Mouse (Mus musculus): ENCODE measurements around the gene Tspo. TPM values are rescaled to one million over a fixed set of nuclear protein-coding genes. Genes with fewer than 3 reads are reported as not detected.

The Tspo gene
- polyA plus RNA-seq, 1 experiment from 2014 or later, result 12.7 TPM

DNA sequence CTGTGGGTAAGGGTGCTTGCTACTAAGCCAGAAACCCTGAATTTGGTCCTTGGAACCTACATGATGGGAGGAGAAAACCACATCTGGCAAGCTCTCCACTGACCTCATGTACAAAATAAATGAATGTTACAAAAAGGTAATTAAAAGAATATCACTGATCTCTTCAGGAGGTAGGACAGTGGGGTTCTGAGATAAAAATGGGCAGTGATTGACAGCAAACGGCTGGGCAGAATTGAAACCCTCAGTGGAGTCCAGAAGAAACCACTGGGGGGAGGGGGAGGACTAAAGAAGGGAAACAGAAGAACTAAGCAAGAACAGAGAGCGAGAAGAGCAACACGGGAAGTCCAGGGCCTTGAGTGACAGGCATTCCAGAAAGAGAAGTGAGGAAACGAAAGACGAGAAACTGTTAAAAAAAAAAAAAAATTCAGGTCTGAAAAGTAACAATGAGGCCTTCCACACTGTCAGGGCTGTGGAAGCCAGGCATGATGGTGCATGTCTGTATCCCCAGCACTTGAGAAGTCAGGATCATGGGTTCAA is 2.4 kb upstream of the Tspo start:
- Histone ChIP-seq H3K4me3 (ENCODE audit: low read length) (no peak overlapping the region), H3K27ac (ENCODE audit: low read depth, low read length) (no peak overlapping the region), H3K27me3 (replicated peaks; ENCODE audit: control insufficient read depth, insufficient read depth, low read length) (peaks cover 6% of the 10 kb centered on the region; the same call in 1 of the 2 replicates), H3K4me2 (ENCODE audit: low read length) (no peak overlapping the region), H3K9ac (ENCODE audit: low read depth, low read length) (no peak overlapping the region), H3K4me1 (ENCODE audit: control insufficient read depth, insufficient read depth, low read depth, low read length) (peaks cover 13% of the 10 kb centered on the region), H3K9me3 (ENCODE audit: control insufficient read depth, low read length) (no peaks in the 10 kb centered on the region), H3K36me3 (ENCODE audit: control insufficient read depth, insufficient read depth, low read length) (no peaks in the 10 kb centered on the region)
- WGBS, result 48% methylated on average over 5 of the region's 5 CpGs
- no peak for ATAC-seq

DNA sequence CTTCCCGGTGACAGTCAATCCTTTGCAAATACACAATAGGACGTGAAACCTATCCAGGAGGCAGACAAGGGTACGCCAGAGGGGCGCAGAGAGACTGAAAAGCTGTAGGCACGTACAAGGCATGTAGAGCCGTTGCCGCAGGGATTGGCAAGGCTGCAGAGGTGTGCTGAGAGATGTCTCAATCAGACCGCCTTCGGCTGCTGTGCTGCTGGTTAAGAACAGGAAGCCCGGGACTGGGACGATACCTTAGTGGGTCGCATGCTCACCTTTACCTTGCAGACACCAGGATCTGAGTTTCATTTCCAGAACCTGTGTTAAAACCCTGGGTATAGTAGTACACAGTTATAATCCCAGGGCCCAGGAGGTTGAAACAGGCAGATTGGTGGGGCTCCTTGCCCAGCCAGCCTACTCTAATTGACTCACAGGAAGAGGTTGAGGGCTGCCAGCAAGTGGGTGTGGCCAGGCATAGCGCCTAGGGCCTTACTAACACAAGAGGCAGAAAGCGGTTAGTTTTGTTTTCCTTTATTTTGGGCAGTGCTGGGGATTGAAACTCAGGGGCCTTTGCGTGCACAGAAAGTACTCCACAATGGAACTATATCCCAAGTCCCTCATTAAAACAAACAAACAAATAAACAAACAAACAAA is 644 bp upstream of the Tspo start:
- peak; percentile 63; the same call in 1 of the 2 replicates for ATAC-seq
- Histone ChIP-seq H3K4me2 (ENCODE audit: low read length) (peak overlapping the region; percentile 72), H3K9me3 (ENCODE audit: control insufficient read depth, low read length) (no peaks in the 10 kb centered on the region), H3K36me3 (ENCODE audit: control insufficient read depth, insufficient read depth, low read length) (no peaks in the 10 kb centered on the region), H3K27ac (ENCODE audit: low read depth, low read length) (no peak overlapping the region), H3K4me3 (ENCODE audit: low read length) (no peak overlapping the region; the same call in 1 of the 2 replicates), H3K9ac (ENCODE audit: low read depth, low read length) (no peak overlapping the region), H3K27me3 (replicated peaks; ENCODE audit: control insufficient read depth, insufficient read depth, low read length) (peaks cover 6% of the 10 kb centered on the region; the same call in 1 of the 2 replicates), H3K4me1 (ENCODE audit: control insufficient read depth, insufficient read depth, low read depth, low read length) (peaks cover 12% of the 10 kb centered on the region)
- WGBS, result 37% methylated on average over 15 of the region's 15 CpGs

DNA sequence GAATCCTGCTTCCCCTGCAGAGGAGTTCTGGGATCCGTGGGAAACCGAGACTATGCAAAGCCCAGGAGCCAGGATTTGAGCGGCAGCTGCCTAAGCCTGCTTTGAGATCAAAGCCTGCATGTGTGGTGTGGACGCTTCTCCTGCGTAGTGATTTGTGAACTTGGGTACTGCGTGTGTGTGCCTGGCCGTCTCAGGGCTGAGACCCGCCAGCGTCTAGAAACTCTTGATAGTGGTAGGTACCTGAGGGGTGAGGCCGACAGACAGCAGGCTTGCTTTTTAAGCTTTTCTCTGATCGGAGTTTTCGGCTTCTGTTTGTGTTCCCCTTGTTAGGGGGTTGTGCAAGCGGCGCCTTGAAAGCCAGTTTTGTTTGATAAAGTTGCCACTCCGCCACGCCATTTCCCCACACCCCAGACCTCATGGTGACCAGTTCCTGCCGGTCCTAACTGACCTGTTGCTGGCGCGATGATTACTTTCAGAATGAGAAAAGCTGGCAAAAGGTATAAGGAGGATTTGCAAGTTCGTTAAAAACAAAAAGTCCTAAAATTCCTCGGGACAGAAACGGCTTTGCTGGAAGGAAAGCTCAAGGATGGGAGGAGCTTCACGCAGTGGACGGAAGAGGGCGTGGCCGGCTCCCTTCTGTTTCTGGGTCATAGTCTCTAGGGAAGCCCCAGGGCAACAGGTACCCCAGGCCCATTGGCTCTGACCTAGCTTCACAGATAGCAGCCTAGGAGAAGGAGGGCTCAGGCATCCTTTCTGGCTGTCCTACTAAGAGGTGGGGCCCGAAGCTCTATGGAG is 662 bp downstream of the Tspo start:
- H3K4me1 ChIP-seq (ENCODE audit: control insufficient read depth, insufficient read depth, low read depth, low read length), result peaks cover 12% of the 10 kb centered on the region
- H3K36me3 ChIP-seq (ENCODE audit: control insufficient read depth, insufficient read depth, low read length), result no peaks in the 10 kb centered on the region
- H3K9ac ChIP-seq (ENCODE audit: low read depth, low read length), result peak overlapping the region; percentile 51
- H3K27ac ChIP-seq (ENCODE audit: low read depth, low read length), result no peak overlapping the region
- peaks cover 6% of the 10 kb centered on the region; the same call in 1 of the 2 replicates for H3K27me3 ChIP-seq (replicated peaks; ENCODE audit: control insufficient read depth, insufficient read depth, low read length)
- WGBS, result 3% methylated on average over 27 of the region's 27 CpGs
- ATAC-seq, result no peak
- peak overlapping the region; percentile 41 for H3K4me3 ChIP-seq (ENCODE audit: low read length)
- H3K9me3 ChIP-seq (ENCODE audit: control insufficient read depth, low read length), result no peaks in the 10 kb centered on the region
- peak overlapping the region; percentile 72 for H3K4me2 ChIP-seq (ENCODE audit: low read length)

DNA sequence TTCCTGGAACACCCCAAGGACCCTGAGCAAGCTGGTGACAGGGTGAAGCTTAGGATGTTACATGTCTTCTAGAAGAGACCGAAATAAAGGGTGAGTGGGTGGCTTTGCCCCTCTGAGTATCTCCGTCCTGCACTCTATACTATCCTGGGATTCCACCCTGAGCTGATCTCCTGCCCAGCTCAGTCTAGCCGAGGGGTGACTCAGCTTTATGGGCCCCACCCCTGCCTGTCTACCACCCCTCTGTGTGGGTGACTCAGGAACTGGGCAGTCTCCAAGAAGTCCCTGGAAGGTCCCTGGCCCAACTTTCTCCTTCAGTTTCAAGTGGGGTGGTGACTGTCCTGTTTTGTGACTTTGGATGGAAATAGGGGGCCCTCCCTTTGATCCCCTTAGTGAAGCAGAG is 2.0 kb downstream of the Tspo start:
- Histone ChIP-seq H3K27ac (ENCODE audit: low read depth, low read length) (no peak overlapping the region), H3K4me3 (ENCODE audit: low read length) (no peak overlapping the region), H3K4me1 (ENCODE audit: control insufficient read depth, insufficient read depth, low read depth, low read length) (peaks cover 12% of the 10 kb centered on the region), H3K9me3 (ENCODE audit: control insufficient read depth, low read length) (no peaks in the 10 kb centered on the region), H3K9ac (ENCODE audit: low read depth, low read length) (no peak overlapping the region), H3K4me2 (ENCODE audit: low read length) (no peak overlapping the region), H3K27me3 (replicated peaks; ENCODE audit: control insufficient read depth, insufficient read depth, low read length) (peaks cover 6% of the 10 kb centered on the region; the same call in 1 of the 2 replicates), H3K36me3 (ENCODE audit: control insufficient read depth, insufficient read depth, low read length) (no peaks in the 10 kb centered on the region)
- ATAC-seq, result no peak
- 92% methylated on average over 3 of the region's 3 CpGs for WGBS

DNA sequence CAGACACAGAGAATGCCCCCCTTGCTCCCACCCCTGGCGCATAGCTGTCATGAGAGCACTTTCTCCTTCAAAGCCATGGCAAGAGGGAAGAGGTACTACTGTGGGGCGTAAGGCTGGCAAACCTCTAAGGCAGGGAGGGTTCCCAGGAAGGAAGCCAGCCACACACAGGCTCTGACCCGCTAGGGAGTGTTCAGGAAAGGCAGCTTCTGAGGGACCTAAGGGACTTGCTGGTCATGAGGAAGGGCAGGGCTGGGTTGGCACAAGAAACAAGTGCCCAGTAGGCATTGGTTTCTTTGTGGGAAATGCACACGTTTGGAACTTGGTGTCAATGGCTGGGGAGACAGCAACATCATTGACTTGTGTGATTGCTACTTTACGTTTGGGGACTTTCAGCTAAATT is 2.6 kb downstream of the Tspo start:
- ATAC-seq, result no peak
- WGBS, result 72% methylated on average over 5 of the region's 5 CpGs
- H3K27me3 ChIP-seq (replicated peaks; ENCODE audit: control insufficient read depth, insufficient read depth, low read length), result peaks cover 6% of the 10 kb centered on the region; the same call in 1 of the 2 replicates
- H3K4me1 ChIP-seq (ENCODE audit: control insufficient read depth, insufficient read depth, low read depth, low read length), result peaks cover 12% of the 10 kb centered on the region
- H3K9ac ChIP-seq (ENCODE audit: low read depth, low read length), result no peak overlapping the region
- H3K9me3 ChIP-seq (ENCODE audit: control insufficient read depth, low read length), result no peaks in the 10 kb centered on the region
- H3K36me3 ChIP-seq (ENCODE audit: control insufficient read depth, insufficient read depth, low read length), result no peaks in the 10 kb centered on the region
- no peak overlapping the region for H3K27ac ChIP-seq (ENCODE audit: low read depth, low read length)
- H3K4me2 ChIP-seq (ENCODE audit: low read length), result no peak overlapping the region
- H3K4me3 ChIP-seq (ENCODE audit: low read length), result no peak overlapping the region

DNA sequence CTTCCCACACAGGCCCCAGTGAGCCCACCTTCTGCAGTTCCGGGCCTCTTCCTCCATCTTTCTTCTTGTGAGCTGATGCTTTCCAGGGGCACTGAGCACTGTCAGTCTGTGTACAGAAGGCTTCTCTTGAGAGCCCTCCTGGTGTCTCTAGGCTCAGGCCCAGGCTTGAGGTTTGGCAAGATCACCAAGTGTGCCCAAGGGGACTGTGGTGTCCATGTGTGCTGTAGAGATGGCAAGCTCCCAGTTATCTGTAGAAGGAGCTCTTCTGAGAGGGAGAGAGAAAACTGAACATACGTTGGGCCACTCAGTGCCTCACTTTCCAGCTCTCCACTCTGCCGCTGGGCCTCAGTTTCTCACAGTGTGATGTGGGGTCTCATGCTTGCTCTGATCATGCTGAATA is 4.3 kb downstream of the Tspo start:
- H3K9ac ChIP-seq (ENCODE audit: low read depth, low read length), result no peak overlapping the region
- no peak for ATAC-seq

DNA sequence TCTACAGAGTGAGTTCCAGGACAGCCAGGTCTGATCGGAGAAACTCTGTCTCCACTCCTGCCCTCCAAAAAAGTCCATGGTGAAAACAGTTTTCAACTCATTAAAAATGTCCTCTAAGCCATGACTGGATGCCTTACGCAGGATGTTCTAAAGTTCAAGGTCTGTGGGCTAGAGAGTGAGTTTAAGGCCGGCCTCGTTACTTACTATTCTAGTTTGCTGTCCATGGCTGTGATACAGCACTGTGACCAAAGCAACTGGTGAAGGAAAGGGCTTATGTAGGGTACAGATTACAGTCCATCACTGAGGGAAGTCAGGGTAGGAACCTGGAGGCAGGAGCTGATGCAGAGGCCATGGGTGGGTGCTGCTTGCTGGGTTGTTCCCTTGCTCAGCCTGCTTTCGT is 5.2 kb downstream of the Tspo start:
- no peak for ATAC-seq
- no peak overlapping the region for H3K27ac ChIP-seq (ENCODE audit: low read depth, low read length)

More for the DNA sequence above, 4.3 kb downstream of the Tspo start:
- Histone ChIP-seq H3K4me1 (ENCODE audit: control insufficient read depth, insufficient read depth, low read depth, low read length) (peaks cover 12% of the 10 kb centered on the region), H3K4me3 (ENCODE audit: low read length) (no peak overlapping the region), H3K27me3 (replicated peaks; ENCODE audit: control insufficient read depth, insufficient read depth, low read length) (peaks cover 6% of the 10 kb centered on the region; the same call in 1 of the 2 replicates), H3K36me3 (ENCODE audit: control insufficient read depth, insufficient read depth, low read length) (no peaks in the 10 kb centered on the region), H3K9me3 (ENCODE audit: control insufficient read depth, low read length) (no peaks in the 10 kb centered on the region), H3K4me2 (ENCODE audit: low read length) (no peak overlapping the region), H3K27ac (ENCODE audit: low read depth, low read length) (no peak overlapping the region)
- 92% methylated on average over 3 of the region's 3 CpGs for WGBS

DNA sequence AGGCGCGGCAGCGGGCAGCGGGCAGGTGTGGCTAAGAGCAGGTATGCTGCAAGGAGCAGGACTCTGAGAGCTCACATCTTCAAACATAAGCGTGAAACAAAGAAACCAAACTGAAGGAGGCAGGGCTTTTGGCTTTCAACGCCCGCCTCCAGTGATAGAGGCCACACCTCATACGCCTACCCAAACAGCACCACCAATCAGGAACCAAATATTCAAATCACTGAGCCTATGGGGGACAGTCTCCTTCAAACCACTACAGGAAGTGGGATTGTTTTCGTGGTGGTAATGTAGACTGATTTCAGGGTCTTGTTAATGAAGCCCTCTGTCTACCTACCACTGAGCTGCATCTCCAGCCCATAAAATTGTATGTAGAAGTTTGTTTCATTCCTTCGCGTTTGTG is 6.3 kb downstream of the Tspo start:
- Histone ChIP-seq H3K4me2 (ENCODE audit: low read length) (no peak overlapping the region), H3K36me3 (ENCODE audit: control insufficient read depth, insufficient read depth, low read length) (0 out of 2 replicates have a peak, but pooled peaks cover 2% of the 10 kb centered on the region), H3K9me3 (ENCODE audit: control insufficient read depth, low read length) (no peaks in the 10 kb centered on the region), H3K9ac (ENCODE audit: low read depth, low read length) (no peak overlapping the region), H3K27ac (ENCODE audit: low read depth, low read length) (no peak overlapping the region), H3K4me3 (ENCODE audit: low read length) (no peak overlapping the region), H3K27me3 (replicated peaks; ENCODE audit: control insufficient read depth, insufficient read depth, low read length) (peaks cover 3% of the 10 kb centered on the region; the same call in 1 of the 2 replicates), H3K4me1 (ENCODE audit: control insufficient read depth, insufficient read depth, low read depth, low read length) (no peaks in the 10 kb centered on the region)
- 61% methylated on average over 11 of the region's 11 CpGs for WGBS
- ATAC-seq, result no peak

More for the DNA sequence above, 5.2 kb downstream of the Tspo start:
- peaks cover 9% of the 10 kb centered on the region for H3K4me1 ChIP-seq (ENCODE audit: control insufficient read depth, insufficient read depth, low read depth, low read length)
- no peak overlapping the region for H3K9ac ChIP-seq (ENCODE audit: low read depth, low read length)
- H3K4me3 ChIP-seq (ENCODE audit: low read length), result no peak overlapping the region
- 97% methylated on average over 5 of the region's 5 CpGs for WGBS
- H3K9me3 ChIP-seq (ENCODE audit: control insufficient read depth, low read length), result no peaks in the 10 kb centered on the region
- no peaks in the 10 kb centered on the region for H3K36me3 ChIP-seq (ENCODE audit: control insufficient read depth, insufficient read depth, low read length)
- peaks cover 6% of the 10 kb centered on the region; the same call in 1 of the 2 replicates for H3K27me3 ChIP-seq (replicated peaks; ENCODE audit: control insufficient read depth, insufficient read depth, low read length)
- H3K4me2 ChIP-seq (ENCODE audit: low read length), result no peak overlapping the region

DNA sequence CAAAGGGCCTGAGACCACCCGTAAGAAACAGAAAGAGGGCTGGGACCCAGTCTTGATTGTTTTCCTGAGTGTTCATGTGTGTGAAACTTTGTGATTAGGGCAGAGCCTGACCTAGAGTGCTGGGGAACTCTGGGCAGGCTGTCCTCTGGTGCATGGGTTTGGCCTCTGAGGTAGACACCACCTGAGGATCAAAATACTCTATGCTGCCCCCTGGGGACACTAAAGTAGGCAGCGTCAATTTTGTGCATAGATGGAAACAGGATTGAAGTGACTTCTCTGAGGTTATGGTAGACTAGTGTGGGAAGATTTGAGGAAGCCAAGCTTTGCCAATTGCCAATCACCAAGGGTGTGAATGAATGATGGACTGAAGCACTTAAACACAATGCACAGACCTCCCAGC is 7.2 kb downstream of the Tspo start:
- H3K4me3 ChIP-seq (ENCODE audit: low read length), result no peak overlapping the region
- no peaks in the 10 kb centered on the region for H3K9me3 ChIP-seq (ENCODE audit: control insufficient read depth, low read length)
- H3K9ac ChIP-seq (ENCODE audit: low read depth, low read length), result no peak overlapping the region
- H3K27me3 ChIP-seq (replicated peaks; ENCODE audit: control insufficient read depth, insufficient read depth, low read length), result no peaks in the 10 kb centered on the region
- ATAC-seq, result no peak
- no peak overlapping the region for H3K4me2 ChIP-seq (ENCODE audit: low read length)
- peaks cover 8% of the 10 kb centered on the region for H3K36me3 ChIP-seq (ENCODE audit: control insufficient read depth, insufficient read depth, low read length)
- no peak overlapping the region for H3K27ac ChIP-seq (ENCODE audit: low read depth, low read length)
- 81% methylated on average over 2 of the region's 2 CpGs for WGBS
- no peaks in the 10 kb centered on the region for H3K4me1 ChIP-seq (ENCODE audit: control insufficient read depth, insufficient read depth, low read depth, low read length)
